Mouse (Mus musculus): Measurements from ENCODE around the gene Fbxl18.

Fbxl18 gene

GRCm38 (mm10) chr5:142874791-142875512 lies 20.3 kb downstream of the Fbxl18 start:
- TF ChIP-seq GATA4 (IDR thresholded peaks at IDR 0.05; ENCODE audit: insufficient replicate concordance, low read length), result no peak

DNA sequence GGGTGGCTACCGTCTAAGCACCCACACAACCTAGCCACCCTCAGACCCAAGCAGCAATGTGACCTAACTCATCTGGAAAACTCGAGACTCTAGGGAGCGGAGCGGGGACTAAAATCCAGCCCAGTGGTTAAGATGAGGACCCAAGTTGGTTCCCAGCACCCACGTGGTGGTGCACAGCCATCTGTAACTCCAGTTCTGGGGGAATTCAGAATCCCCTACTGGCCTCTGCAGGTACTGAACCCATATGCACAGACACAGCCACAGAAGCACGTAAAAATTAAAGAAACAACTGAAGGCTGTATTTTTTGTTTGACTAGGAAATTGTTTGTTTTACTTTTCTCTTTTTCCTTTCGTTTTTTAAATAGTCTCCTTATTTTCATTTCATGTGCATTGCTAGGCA lies 21.5 kb downstream of the Fbxl18 start:
- no peak for TF ChIP-seq GATA4 (IDR thresholded peaks at IDR 0.05; ENCODE audit: insufficient replicate concordance, low read length)

- no peak for TF ChIP-seq GATA4 (IDR thresholded peaks at IDR 0.05; ENCODE audit: insufficient replicate concordance, low read length)
Observed at GRCm38 (mm10) chr5:142871765-142872164, 23.5 kb downstream of the Fbxl18 start.

DNA sequence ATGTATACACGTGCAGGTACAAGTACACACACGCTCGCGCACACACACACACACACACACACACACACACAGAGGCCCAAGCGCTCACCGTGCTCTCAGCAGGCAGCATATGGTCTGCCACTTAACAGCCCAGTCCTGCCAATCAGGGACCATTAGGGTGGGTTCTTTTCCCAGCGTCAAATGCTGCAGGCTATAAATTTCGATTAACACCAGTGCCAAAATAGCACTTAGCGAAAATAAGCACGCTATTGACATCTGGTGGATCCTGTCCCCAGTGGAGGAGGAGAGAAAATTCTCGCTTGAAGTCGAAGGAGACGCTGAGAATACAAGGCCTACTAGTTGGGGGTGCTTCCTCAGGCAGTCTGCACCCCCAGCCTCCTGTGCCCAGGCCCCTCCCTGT lies 25.8 kb downstream of the Fbxl18 start:
- TF ChIP-seq GATA4 (IDR thresholded peaks at IDR 0.05; ENCODE audit: insufficient replicate concordance, low read length), result no peak

GRCm38 (mm10) chr5:142857763-142858229 lies 37.4 kb downstream of the Fbxl18 start:
- no peak for TF ChIP-seq GATA4 (IDR thresholded peaks at IDR 0.05; ENCODE audit: insufficient replicate concordance, low read length)

DNA sequence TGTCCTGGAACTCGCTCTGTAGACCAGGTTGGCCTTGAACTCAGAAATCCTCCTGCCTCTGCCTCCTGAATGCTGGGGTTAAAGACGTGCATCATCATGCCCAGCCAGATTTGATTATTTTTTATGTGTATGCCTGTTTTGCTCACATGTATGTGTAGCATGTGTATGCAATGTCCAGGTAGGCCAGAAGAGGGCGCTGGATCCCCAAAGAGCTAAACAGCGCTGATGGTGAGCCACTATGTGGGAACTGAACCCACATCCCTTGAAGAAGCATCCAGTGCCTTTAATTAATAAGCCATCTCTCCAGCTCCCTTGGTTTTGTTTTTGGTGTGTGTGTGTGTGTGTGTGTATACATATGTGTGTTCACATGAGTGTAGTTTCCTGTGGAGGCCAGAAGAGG lies 38.8 kb downstream of the Fbxl18 start:
- TF ChIP-seq GATA4 (IDR thresholded peaks at IDR 0.05; ENCODE audit: insufficient replicate concordance, low read length), result no peak

DNA sequence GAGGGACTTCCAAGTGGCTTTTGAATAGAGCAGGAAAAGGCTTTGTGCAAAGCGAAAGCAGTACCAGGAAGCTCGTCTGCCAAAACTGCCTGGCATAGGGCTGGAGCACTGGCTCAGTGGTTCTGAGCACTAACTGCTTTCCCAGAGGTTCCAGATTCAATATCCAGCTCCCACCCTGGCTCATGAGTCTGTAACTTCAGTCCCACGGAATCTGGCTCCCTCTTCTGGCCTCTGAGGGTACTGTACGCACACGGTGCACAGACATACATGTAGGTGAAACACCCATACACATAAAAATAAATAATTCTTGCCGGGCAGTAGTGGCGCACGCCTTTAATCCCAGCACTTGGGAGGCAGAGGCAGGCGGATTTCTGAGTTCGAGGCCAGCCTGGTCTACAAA lies 40.3 kb downstream of the Fbxl18 start:
- no peak for TF ChIP-seq GATA4 (IDR thresholded peaks at IDR 0.05; ENCODE audit: insufficient replicate concordance, low read length)

GRCm38 (mm10) chr5:142853585-142853984 lies 41.6 kb downstream of the Fbxl18 start:
- no peak for TF ChIP-seq GATA4 (IDR thresholded peaks at IDR 0.05; ENCODE audit: insufficient replicate concordance, low read length)

- TF ChIP-seq GATA4 (IDR thresholded peaks at IDR 0.05; ENCODE audit: insufficient replicate concordance, low read length), result no peak
Observed at GRCm38 (mm10) chr5:142851681-142852049, 43.6 kb downstream of the Fbxl18 start.

DNA sequence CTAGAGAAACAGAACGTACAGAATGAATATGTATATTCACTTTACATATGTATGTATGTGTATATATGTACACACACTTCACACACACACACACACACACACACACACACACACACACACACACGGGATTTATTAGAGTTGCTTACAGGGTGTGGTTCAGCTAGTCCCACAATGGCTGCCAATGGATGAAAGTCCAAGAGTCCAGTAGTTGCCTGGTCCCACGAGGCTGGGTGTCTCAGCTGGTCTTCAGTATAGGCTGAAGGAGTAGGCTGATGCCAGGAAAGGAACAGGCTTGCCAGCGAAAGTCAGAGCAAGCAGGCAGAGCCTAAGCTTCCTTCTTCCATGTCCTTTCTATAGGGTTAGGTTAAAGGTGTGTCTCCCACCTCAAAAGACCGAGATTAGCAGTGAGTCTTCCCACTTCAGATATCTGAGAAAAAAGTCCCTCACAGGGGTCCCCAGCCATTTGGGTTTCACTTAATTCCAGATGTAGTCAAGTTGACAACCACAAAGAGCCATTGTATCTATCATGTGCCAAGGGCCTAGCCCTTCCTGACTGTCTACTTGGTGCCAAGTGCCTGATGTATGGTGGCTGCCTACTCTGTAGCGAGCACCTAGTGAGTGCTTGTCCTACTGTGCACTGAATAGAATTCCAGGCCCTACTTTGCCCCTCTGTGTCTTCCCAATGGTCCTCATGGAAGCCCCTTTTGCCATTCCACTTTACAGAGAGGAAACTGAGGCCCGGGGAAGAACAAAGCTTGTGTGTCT lies 44.1 kb downstream of the Fbxl18 start:
- no peak for TF ChIP-seq GATA4 (IDR thresholded peaks at IDR 0.05; ENCODE audit: insufficient replicate concordance, low read length)

DNA sequence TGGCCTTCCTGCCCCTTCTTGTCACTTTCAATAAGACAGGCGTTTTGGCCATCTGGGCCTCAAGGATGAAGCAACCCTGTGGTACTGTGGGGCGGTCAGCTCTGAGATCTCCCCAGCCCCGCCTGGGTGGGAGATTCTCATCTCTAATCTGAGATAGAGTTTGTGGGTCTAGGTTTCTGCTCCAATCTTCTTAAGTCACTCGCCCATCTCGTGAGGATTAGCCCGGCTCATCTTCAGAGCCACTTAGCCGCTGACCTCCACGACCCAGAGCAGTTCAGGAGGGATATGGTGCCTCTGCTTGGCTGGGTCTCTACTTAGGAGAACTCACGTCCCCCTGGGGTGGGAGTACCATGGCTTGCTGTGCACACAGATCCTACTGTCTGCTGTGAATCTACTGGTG lies 44.7 kb downstream of the Fbxl18 start:
- TF ChIP-seq GATA4 (IDR thresholded peaks at IDR 0.05; ENCODE audit: insufficient replicate concordance, low read length), result no peak

- no peak for TF ChIP-seq GATA4 (IDR thresholded peaks at IDR 0.05; ENCODE audit: insufficient replicate concordance, low read length)
Observed at GRCm38 (mm10) chr5:142848911-142849310, 46.3 kb downstream of the Fbxl18 start.

DNA sequence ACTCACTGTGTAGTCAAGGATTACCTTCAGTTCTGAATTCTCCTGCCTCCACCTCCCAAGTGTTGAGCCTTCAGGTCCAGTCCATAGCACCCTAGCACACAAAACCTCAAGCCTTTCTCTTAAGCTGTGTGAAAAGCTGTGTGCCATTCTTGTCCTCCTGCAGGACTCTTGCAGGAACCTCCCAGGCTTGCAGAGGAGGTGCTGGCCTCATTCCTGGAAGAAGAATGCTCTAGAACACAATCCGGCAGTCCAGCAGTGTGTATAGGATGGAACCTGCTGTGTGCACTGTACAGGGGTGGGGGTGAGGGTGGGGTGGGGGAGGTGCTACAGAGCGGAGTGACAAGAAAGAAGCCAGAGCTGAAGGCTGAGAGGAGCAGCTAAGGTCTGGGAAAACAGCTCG lies 47.1 kb downstream of the Fbxl18 start:
- no peak for TF ChIP-seq GATA4 (IDR thresholded peaks at IDR 0.05; ENCODE audit: insufficient replicate concordance, low read length)

DNA sequence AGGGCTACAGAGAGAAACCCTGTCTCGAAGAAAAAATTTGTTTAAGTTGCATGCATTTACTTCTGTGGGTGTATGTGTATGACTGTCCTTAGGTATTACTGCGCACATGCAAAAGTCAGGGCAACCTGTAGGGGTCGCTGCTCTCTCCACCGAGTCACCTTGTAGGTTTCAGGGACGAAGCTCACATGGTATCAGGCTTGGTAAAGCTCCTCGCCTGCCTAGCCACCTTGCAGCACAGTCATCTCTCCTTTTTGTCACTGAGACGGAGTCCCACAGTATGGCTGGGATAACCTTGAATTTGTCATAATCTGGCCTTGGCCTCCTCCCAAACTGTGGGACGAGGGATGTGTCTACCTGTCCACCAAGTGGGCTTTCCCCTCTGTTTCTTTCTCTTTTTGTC lies 50.8 kb downstream of the Fbxl18 start:
- TF ChIP-seq GATA4 (IDR thresholded peaks at IDR 0.05; ENCODE audit: insufficient replicate concordance, low read length), result no peak

GRCm38 (mm10) chr5:142842137-142842642 lies 53.0 kb downstream of the Fbxl18 start:
- no peak for TF ChIP-seq GATA4 (IDR thresholded peaks at IDR 0.05; ENCODE audit: insufficient replicate concordance, low read length)
